Mouse (Mus musculus) neural tube, embryonic 15.5 days (tissue): ENCODE measurements at regions not wholly inside any gene's neighbourhood (a gene's known extent, or its start where the extent isn't known, plus 50 kb on each side); places are given as distances from the start of the nearest gene placed in this dataset.

ENCODE experiments used
- ATAC-seq: fragments of 200-750 bp; cut with Nextera tagmentation; 2 replicates; pipeline ENCODE4 v1.8.0; 2017; ENCODE audit warnings: mild to moderate bottlenecking, moderate TSS enrichment, moderate library complexity; ENCODE audit not compliant: low FRiP score
- H3K27ac ChIP-seq: fragments of 300-500 bp; sonication (generic); replicated peaks from 2 replicates; pipeline ENCODE4 v1.5.1; 2015; ENCODE audit warnings: mild to moderate bottlenecking, inconsistent platforms
- H3K27me3 ChIP-seq: fragments of 300-500 bp; sonication (generic); replicated peaks from 2 replicates; pipeline ENCODE4 v1.6.1; 2015; ENCODE audit warnings: inconsistent platforms
- H3K36me3 ChIP-seq: fragments of 300-500 bp; sonication (generic); 2 replicates; pipeline ENCODE4 v1.6.1; 2015; ENCODE audit warnings: inconsistent platforms
- H3K4me1 ChIP-seq: fragments of 300-500 bp; sonication (generic); 2 replicates; pipeline ENCODE4 v1.6.1; 2015; ENCODE audit warnings: inconsistent platforms
- H3K4me2 ChIP-seq: fragments of 300-500 bp; sonication (generic); 2 replicates; pipeline ENCODE4 v1.6.1; 2015; ENCODE audit warnings: inconsistent platforms, mild to moderate bottlenecking, moderate library complexity
- H3K4me3 ChIP-seq: fragments of 300-500 bp; sonication (generic); replicated peaks from 2 replicates; pipeline ENCODE4 v1.5.1; 2015; ENCODE audit warnings: mild to moderate bottlenecking, inconsistent platforms
- H3K9ac ChIP-seq: fragments of 300-500 bp; sonication (generic); replicated peaks from 2 replicates; pipeline ENCODE4 v1.6.1; 2015; ENCODE audit warnings: mild to moderate bottlenecking, inconsistent platforms
- H3K9me3 ChIP-seq: fragments of 300-500 bp; sonication (generic); replicated peaks from 2 replicates; pipeline ENCODE4 v1.6.1; 2016; ENCODE audit warnings: inconsistent platforms
- WGBS: fragments of 180-500 bp; shearing (Covaris S2); methylation state at CpG from one replicate; pipeline ENCODE4 v1.1.7; 2015; ENCODE audit warnings: mixed read lengths; 5-methylcytosine and 5-hydroxymethylcytosine counted together

DNA sequence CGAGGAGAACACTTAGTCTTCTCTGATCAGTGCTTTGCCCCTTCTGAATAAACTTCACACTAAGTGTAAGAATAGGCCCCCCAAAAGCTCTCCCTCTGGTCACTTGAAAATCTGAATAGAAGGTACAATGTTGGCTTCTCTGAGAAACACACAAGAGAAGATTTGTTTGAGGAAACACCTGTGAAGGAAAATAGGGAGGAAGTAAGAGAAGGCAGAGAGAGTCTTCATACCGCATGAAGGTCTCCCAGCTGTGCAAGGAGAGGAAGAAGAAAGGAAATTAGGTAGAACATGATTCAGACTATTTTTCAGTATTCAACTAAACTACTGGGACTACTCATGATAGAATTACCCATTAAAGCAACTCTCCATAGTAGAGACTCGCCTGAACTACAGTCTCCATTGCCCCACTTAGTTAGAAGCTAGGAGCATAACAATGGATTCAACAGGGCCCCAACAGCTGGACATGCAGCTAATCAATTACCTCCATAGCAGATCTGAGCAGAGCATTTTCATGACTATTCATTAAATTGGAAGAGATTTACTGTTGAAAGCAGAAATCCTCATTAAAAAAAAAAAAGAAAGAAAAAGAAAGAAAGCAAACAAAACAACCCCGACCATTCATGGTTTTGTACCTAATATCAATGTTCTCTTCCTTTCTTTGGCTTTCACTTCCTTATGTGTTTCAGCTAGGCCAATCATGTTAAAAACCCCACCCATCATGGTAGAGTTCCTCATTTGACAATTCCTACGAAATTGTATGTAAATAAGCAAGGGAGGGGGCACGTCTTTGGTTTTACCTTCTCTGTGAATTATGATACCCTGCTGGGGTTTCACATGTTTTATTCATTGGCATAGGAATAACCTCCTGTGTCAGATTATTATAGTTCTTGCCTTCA is 1428.3 kb upstream of the A1bg start:
- no peaks in the 10 kb centered on the region for H3K9me3 ChIP-seq
- no peaks in the 10 kb centered on the region for H3K27me3 ChIP-seq
- H3K9ac ChIP-seq, result no peak overlapping the region
- no peak overlapping the region for H3K4me3 ChIP-seq
- H3K27ac ChIP-seq, result no peak overlapping the region
- H3K36me3 ChIP-seq, result no peaks in the 10 kb centered on the region
- no peaks in the 10 kb centered on the region for H3K4me1 ChIP-seq
- ATAC-seq, result no peak
- WGBS, result 78% methylated on average over 6 of the region's 6 CpGs
- H3K4me2 ChIP-seq, result no peak overlapping the region

DNA sequence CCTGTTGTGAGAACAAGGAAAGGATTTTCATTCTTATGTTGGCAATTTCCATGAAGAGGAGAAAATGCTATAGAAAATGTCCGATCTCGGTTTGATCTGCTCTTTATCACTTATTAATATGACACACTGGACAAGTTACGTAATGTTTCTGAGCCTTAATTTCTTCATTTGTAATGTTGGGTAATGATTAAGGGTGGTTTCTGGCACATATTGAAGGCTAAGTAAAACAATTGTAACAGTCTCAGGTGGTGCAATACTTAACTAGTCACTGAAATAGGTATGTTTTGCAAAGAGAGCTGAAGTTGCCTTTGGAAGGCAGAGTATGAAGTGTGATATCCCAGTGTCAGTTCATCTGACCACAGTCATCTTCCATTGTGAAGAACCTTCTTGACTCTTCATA is 1427.2 kb upstream of the A1bg start:
- Histone ChIP-seq H3K27me3 (no peaks in the 10 kb centered on the region), H3K9ac (no peak overlapping the region), H3K4me2 (no peak overlapping the region), H3K4me1 (no peaks in the 10 kb centered on the region), H3K36me3 (no peaks in the 10 kb centered on the region), H3K9me3 (no peaks in the 10 kb centered on the region), H3K4me3 (no peak overlapping the region), H3K27ac (no peak overlapping the region)
- 96% methylated on average over 3 of the region's 3 CpGs for WGBS
- ATAC-seq, result no peak

DNA sequence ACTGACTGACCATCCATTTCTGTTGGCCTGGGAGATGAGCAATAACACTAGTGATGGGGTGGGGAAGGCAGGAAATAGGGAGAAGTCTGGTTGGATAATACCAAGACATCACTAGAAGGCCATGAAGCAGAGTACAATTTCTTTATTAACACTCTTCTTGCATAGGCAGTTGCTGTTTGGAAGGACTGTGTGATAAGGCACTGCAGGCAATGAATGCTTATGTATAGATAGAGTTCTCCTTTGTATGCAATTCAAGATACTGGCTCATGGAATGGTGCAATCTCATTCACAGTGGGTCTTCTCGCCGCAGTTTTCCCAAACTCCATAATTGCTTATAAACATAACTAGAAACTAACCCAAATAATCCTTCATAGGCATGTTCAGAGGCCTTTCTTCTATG is 1426.1 kb upstream of the A1bg start:
- Histone ChIP-seq H3K27me3 (no peaks in the 10 kb centered on the region), H3K36me3 (no peaks in the 10 kb centered on the region), H3K4me3 (no peak overlapping the region), H3K4me1 (no peaks in the 10 kb centered on the region), H3K4me2 (no peak overlapping the region), H3K9me3 (no peaks in the 10 kb centered on the region), H3K27ac (no peak overlapping the region), H3K9ac (no peak overlapping the region)
- no peak for ATAC-seq
- 95% methylated on average over 2 of the region's 2 CpGs for WGBS

DNA sequence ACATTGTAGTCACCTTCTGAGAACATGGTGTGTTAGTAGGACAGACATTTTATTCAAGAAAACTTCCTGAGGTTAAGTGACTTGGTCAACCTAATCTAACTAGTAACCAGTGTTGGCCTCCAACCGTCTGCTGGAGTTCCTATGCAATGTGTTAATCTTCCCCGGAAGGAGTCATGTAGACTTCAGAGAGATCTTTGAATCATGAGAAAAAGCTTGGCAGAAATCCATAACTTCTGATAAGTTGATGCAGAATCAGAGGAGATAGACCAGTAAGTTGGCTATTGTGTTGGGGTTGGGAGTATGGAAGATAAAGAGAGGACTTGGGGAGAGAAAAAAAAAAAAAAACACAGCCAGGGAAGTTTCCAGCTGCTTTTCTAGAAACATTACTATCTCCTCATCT is 1424.9 kb upstream of the A1bg start:
- Histone ChIP-seq H3K4me3 (no peak overlapping the region), H3K4me2 (no peak overlapping the region), H3K36me3 (no peaks in the 10 kb centered on the region), H3K9me3 (no peaks in the 10 kb centered on the region), H3K9ac (no peak overlapping the region), H3K27ac (no peak overlapping the region), H3K27me3 (no peaks in the 10 kb centered on the region), H3K4me1 (no peaks in the 10 kb centered on the region)
- 92% methylated on average over 2 of the region's 2 CpGs for WGBS
- ATAC-seq, result no peak

DNA sequence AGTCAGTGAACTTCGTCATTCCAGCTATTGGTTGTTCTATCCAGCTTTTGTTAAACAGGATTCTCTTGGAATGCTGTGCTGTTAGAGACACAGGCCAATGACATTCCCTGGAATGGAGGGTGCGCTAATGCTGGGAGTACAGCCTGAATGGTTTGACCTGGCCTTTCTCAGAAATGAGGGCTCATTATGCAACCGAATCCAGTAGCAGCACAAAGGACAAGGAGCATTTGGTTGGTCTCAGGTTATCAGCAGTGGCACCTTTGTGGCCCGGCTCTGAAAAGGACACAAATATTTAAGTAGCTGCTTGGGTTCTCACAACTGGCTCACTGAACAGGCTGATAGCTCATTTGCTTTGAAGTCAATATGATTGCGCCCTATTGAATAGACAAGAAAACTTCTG is 1423.1 kb upstream of the A1bg start:
- H3K36me3 ChIP-seq, result no peaks in the 10 kb centered on the region
- no peak overlapping the region for H3K27ac ChIP-seq
- H3K9ac ChIP-seq, result no peak overlapping the region
- no peaks in the 10 kb centered on the region for H3K4me1 ChIP-seq
- no peaks in the 10 kb centered on the region for H3K27me3 ChIP-seq
- no peak for ATAC-seq
- no peak overlapping the region for H3K4me2 ChIP-seq
- H3K9me3 ChIP-seq, result no peaks in the 10 kb centered on the region
- 90% methylated on average over 5 of the region's 5 CpGs for WGBS
- H3K4me3 ChIP-seq, result no peak overlapping the region

DNA sequence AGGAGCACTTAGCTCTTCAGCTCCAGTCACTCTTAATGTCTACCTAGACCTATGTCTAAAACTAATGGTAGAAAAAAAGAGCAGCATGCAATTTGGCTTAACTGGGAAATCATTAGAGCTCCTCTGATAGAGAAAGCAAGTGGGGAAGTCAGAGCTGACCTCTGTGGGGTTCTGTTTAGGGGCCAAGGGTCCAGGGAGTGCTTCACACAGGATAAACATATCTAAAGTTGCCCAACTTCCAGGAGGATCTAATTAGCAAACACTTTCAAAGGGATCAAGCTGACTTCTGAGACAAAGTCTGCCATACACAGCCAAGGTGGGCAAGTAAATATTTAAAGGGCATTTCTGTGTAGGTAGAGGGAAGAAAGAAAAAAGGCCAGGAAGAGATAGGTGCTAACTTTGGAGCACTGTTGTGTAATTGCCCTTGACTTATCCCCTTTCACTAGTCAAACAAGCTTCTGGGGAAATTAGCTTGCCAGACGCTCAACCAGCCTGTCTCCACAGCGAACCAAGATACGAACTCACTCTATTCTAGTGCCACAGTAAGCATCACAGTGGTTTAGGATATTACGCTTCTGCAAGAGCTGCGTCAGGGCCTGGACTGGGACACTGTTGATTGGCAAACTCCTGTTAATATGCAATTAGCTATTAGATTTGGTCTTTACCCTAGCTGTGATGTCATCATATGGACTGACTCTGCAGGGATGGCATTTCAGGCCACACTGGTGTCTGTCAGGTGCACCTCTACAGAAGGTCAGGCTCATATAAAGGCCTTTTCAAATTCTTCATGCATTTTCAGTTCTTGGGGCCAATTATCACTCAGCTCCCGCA is 1413.9 kb upstream of the A1bg start:
- WGBS, result 84% methylated on average over 6 of the region's 6 CpGs
- ATAC-seq, result no peak

DNA sequence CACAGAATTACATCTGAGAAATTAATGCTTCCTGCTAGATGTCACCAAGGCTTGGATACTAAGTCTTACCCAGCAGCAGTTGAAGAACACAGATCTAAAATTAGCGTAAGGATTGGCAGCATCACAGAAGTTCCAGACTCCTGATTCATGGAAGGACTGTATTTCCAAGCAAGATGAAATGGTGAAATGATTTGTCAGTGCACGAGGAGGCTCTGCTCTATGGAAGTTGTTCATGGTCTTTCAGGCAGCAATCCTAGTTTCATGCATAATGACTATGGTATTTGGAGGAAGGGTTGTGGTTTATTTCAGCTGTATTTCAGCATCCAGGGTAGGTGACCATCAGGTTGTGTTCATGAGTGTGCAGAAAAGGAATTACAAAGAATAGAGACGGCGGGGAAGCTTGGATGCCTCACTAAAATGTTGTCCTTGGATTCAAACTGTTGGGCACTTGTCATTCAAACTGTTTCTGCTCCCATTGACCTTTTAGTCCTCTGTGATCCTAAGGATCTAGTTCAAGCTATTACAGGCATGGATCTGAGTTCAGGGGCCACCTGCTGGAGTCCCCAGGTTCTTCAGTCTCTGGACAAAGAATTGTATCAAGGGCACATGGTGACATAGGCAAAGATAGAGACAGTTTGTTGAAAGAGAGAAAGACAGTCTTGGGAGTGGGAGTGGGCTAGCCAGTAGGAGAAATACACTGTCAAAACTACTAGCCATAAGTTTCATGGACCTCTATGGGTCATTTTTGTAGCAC is 1411.6 kb upstream of the A1bg start:
- no peaks in the 10 kb centered on the region for H3K9me3 ChIP-seq
- H3K4me2 ChIP-seq, result no peak overlapping the region
- WGBS, result 94% methylated on average over 4 of the region's 4 CpGs
- no peak overlapping the region for H3K4me3 ChIP-seq
- H3K36me3 ChIP-seq, result no peaks in the 10 kb centered on the region
- H3K9ac ChIP-seq, result no peak overlapping the region
- ATAC-seq, result no peak
- no peaks in the 10 kb centered on the region for H3K27me3 ChIP-seq
- no peaks in the 10 kb centered on the region for H3K4me1 ChIP-seq
- no peak overlapping the region for H3K27ac ChIP-seq

More for the DNA sequence above, 1413.9 kb upstream of the A1bg start:
- no peaks in the 10 kb centered on the region for H3K27me3 ChIP-seq
- H3K4me1 ChIP-seq, result no peaks in the 10 kb centered on the region
- H3K27ac ChIP-seq, result no peak overlapping the region
- no peak overlapping the region for H3K4me2 ChIP-seq
- no peak overlapping the region for H3K4me3 ChIP-seq
- H3K9ac ChIP-seq, result no peak overlapping the region
- no peaks in the 10 kb centered on the region for H3K36me3 ChIP-seq
- no peaks in the 10 kb centered on the region for H3K9me3 ChIP-seq

DNA sequence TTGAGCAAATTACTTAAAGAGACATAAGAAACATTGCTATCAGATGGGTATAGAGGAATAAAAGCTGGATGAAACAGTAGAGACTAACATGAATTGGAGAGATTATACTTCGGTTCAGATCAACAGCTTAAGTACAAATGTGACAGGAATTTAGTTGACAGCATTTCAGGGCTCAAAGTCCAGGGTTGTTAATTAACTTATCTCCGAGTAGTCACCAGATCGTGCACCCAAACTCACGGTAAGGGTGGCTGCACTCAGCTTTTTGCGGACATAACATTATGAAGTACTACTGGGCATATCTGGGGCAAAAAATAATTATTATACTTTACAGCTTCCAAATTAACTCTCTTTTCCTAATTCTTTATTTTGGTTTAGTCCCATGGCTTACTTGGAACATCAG is 1409.3 kb upstream of the A1bg start:
- Histone ChIP-seq H3K9me3 (no peaks in the 10 kb centered on the region), H3K4me3 (no peak overlapping the region), H3K27ac (no peak overlapping the region), H3K4me1 (peaks cover 10% of the 10 kb centered on the region; the same call in 1 of the 2 replicates), H3K27me3 (no peaks in the 10 kb centered on the region), H3K9ac (no peak overlapping the region), H3K36me3 (no peaks in the 10 kb centered on the region), H3K4me2 (no peak overlapping the region)
- ATAC-seq, result no peak
- WGBS, result 88% methylated on average over 5 of the region's 5 CpGs

DNA sequence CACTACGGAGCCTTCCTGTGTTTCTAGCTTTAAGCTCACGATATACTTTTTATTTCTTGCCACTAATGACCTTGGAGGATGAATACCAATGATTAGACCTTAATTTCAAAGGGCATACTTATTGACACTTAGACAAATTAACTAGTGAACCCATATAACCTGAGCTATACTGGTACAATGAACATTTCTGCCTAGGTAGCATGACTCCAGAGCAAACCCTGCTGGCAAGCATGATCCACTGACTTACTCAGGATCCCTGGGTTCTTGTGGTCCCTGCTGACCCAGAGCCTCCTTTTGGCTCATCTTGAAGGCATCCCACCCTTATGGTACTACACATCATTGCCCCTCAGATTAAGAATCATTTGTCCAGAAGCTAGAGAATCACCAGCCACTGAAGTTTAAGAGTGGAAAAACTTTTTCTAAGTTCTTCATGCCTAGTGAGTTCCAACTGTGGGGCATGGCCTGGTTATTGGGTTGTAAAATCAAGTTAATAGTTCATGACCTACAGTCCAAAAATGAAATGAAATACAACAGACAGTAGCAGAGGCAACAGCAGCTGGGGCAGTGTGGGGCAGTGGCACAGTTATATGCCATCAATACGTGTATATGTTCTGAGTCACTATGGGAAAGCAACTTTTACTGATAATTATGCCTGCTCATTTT is 1408.5 kb upstream of the A1bg start:
- H3K4me1 ChIP-seq, result peaks cover 10% of the 10 kb centered on the region; the same call in 1 of the 2 replicates
- no peak overlapping the region for H3K4me2 ChIP-seq
- H3K9ac ChIP-seq, result no peak overlapping the region
- H3K9me3 ChIP-seq, result no peaks in the 10 kb centered on the region
- 91% methylated on average over 3 of the region's 3 CpGs for WGBS
- no peak for ATAC-seq
- H3K27ac ChIP-seq, result no peak overlapping the region
- H3K36me3 ChIP-seq, result no peaks in the 10 kb centered on the region
- no peaks in the 10 kb centered on the region for H3K27me3 ChIP-seq
- H3K4me3 ChIP-seq, result no peak overlapping the region

DNA sequence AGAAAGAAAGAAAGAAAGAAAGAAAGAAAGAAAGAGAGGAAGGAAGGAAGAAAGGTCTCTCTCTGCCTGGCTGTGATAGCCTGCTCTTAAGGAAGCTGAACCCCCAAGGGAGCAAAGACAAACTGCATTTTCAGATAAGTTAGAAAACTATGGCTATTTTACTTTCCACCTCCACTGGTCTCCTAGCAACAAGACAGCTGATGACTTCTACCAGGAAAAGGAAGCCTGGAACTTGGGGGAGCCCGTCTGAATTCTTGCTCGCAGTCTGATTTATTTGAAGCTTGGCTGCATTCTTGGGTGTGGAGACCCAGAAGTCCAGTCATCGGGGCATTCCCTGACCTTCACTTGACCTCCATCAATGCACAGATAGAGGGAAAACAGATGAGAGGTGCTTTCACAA is 1406.1 kb upstream of the A1bg start:
- Histone ChIP-seq H3K4me2 (no peak overlapping the region), H3K9ac (no peak overlapping the region), H3K27me3 (no peaks in the 10 kb centered on the region), H3K9me3 (no peaks in the 10 kb centered on the region), H3K4me3 (no peak overlapping the region), H3K4me1 (peaks cover 10% of the 10 kb centered on the region; the same call in 1 of the 2 replicates), H3K36me3 (no peaks in the 10 kb centered on the region), H3K27ac (no peak overlapping the region)
- 5% methylated on average over 3 of the region's 3 CpGs for WGBS
- ATAC-seq, result no peak

DNA sequence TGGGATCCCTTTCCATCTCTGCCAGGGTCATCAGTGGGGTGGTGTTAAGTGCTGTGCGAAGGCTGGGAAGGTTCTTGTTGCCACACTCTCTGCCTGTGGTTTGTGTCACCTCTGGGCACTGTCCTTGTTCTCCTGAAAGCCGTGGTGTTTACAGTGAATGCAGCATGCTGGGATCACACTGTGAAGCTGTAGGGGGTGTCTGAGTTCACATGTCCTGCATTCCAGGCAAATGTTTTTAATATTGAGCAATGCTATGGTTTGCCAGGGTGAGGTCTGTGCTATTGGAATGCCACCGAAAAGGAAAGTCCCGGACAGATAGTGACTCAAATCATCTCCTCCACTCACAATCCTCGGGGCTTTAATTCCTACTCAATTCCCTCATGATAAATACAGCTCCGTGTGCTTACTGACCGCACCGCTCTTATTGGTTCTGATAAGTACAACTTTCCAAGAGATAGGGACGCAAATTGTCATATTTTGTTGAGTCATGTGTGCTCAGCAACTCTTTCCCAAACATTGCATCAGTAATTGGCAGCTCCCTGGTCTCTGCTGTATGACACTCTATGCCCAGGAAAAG is 1405.6 kb upstream of the A1bg start:
- Histone ChIP-seq H3K9me3 (no peaks in the 10 kb centered on the region), H3K4me2 (no peak overlapping the region), H3K4me3 (no peak overlapping the region), H3K36me3 (no peaks in the 10 kb centered on the region), H3K27ac (no peak overlapping the region), H3K27me3 (no peaks in the 10 kb centered on the region), H3K4me1 (peaks cover 10% of the 10 kb centered on the region; the same call in 1 of the 2 replicates), H3K9ac (no peak overlapping the region)
- ATAC-seq, result no peak
- WGBS, result 63% methylated on average over 9 of the region's 9 CpGs
